Mouse (Mus musculus): ENCODE data around the gene Zscan2. TPM values are rescaled to one million over a fixed set of nuclear protein-coding genes. Genes with fewer than 3 reads are reported as not detected.

Gene Zscan2
- polyA plus RNA-seq, 1 experiment from 2014 or later, result 1.4 TPM

GRCm38 (mm10) chr7:80900944-80901501 lies 40.3 kb downstream of the Zscan2 start, which contains the start of gene Wdr73:
Wdr73 (minus strand) TSS chr7:80901269.
- Histone ChIP-seq H3K9me3 (replicated peaks; ENCODE audit: control insufficient read depth, low read length) (no peaks in the 10 kb centered on the region), H3K4me2 (ENCODE audit: low read depth, low read length) (peak within 1 kb of the TSS; percentile 59), H3K4me3 (replicated peaks; ENCODE audit: low read length) (peak within 1 kb of the TSS; percentile 66), H3K9ac (ENCODE audit: low read length) (peak within 1 kb of the TSS; percentile 76), H3K4me1 (ENCODE audit: control insufficient read depth, insufficient read depth, low read length) (peaks cover 10% of the 10 kb centered on the region), H3K27ac (ENCODE audit: low read length) (peak within 1 kb of the TSS; percentile 90), H3K27me3 (ENCODE audit: control insufficient read depth, insufficient read depth, low read length) (no peaks in the 10 kb centered on the region), H3K36me3 (ENCODE audit: control insufficient read depth, insufficient read depth, low read length) (0 out of 2 replicates have a peak, but pooled peaks cover 3% of the 10 kb centered on the region)
- peak; percentile 95 for ATAC-seq (ENCODE audit: insufficient read depth, low FRiP score)
- under 1% methylated on average over 36 of the region's 36 CpGs for WGBS

GRCm38 (mm10) chr7:80901541-80902274 lies 41.0 kb downstream of the Zscan2 start:
- peaks cover 10% of the 10 kb centered on the region for H3K4me1 ChIP-seq (ENCODE audit: control insufficient read depth, insufficient read depth, low read length)
- H3K4me3 ChIP-seq (replicated peaks; ENCODE audit: low read length), result peak overlapping the region; percentile 66
- H3K9me3 ChIP-seq (replicated peaks; ENCODE audit: control insufficient read depth, low read length), result no peaks in the 10 kb centered on the region
- H3K4me2 ChIP-seq (ENCODE audit: low read depth, low read length), result peak overlapping the region; percentile 59
- 24% methylated on average over 15 of the region's 15 CpGs for WGBS
- H3K9ac ChIP-seq (ENCODE audit: low read length), result peak overlapping the region; percentile 76
- ATAC-seq (ENCODE audit: insufficient read depth, low FRiP score), result no peak
- peak overlapping the region; percentile 90 for H3K27ac ChIP-seq (ENCODE audit: low read length)
- no peaks in the 10 kb centered on the region for H3K27me3 ChIP-seq (ENCODE audit: control insufficient read depth, insufficient read depth, low read length)
- no peaks in the 10 kb centered on the region for H3K36me3 ChIP-seq (ENCODE audit: control insufficient read depth, insufficient read depth, low read length)

GRCm38 (mm10) chr7:80903625-80904422 lies 43.1 kb downstream of the Zscan2 start:
- Histone ChIP-seq H3K27ac (ENCODE audit: low read length) (no peak overlapping the region), H3K4me2 (ENCODE audit: low read depth, low read length) (no peak overlapping the region)
- ATAC-seq (ENCODE audit: insufficient read depth, low FRiP score), result no peak

GRCm38 (mm10) chr7:80904921-80905515 lies 44.3 kb downstream of the Zscan2 start, which contains the start of gene Nmb:
Nmb (minus strand) TSS chr7:80905076.
- 2% methylated on average over 19 of the region's 19 CpGs for WGBS
- no peaks in the 10 kb centered on the region for H3K9me3 ChIP-seq (replicated peaks; ENCODE audit: control insufficient read depth, low read length)
- H3K27me3 ChIP-seq (ENCODE audit: control insufficient read depth, insufficient read depth, low read length), result no peaks in the 10 kb centered on the region
- peak within 1 kb of the TSS; percentile 52 for H3K4me3 ChIP-seq (replicated peaks; ENCODE audit: low read length)
- no peak within 1 kb of the TSS for H3K27ac ChIP-seq (ENCODE audit: low read length)
- H3K36me3 ChIP-seq (ENCODE audit: control insufficient read depth, insufficient read depth, low read length), result 0 out of 2 replicates have a peak, but pooled peaks cover 4% of the 10 kb centered on the region
- H3K4me1 ChIP-seq (ENCODE audit: control insufficient read depth, insufficient read depth, low read length), result peaks cover 10% of the 10 kb centered on the region
- H3K9ac ChIP-seq (ENCODE audit: low read length), result peak within 1 kb of the TSS; percentile 76
- peak; percentile 57; the same call in 1 of the 2 replicates for ATAC-seq (ENCODE audit: insufficient read depth, low FRiP score)
- H3K4me2 ChIP-seq (ENCODE audit: low read depth, low read length), result peak within 1 kb of the TSS; percentile 92

More at GRCm38 (mm10) chr7:80903625-80904422, 43.1 kb downstream of the Zscan2 start:
- Histone ChIP-seq H3K4me1 (ENCODE audit: control insufficient read depth, insufficient read depth, low read length) (peaks cover 10% of the 10 kb centered on the region), H3K36me3 (ENCODE audit: control insufficient read depth, insufficient read depth, low read length) (0 out of 2 replicates have a peak, but pooled peaks cover 1% of the 10 kb centered on the region), H3K9me3 (replicated peaks; ENCODE audit: control insufficient read depth, low read length) (no peaks in the 10 kb centered on the region), H3K27me3 (ENCODE audit: control insufficient read depth, insufficient read depth, low read length) (no peaks in the 10 kb centered on the region), H3K4me3 (replicated peaks; ENCODE audit: low read length) (no peak overlapping the region), H3K9ac (ENCODE audit: low read length) (no peak overlapping the region)
- WGBS, result 89% methylated on average over 11 of the region's 11 CpGs

- Histone ChIP-seq H3K36me3 (ENCODE audit: control insufficient read depth, insufficient read depth, low read length) (0 out of 2 replicates have a peak, but pooled peaks cover 4% of the 10 kb centered on the region), H3K27ac (ENCODE audit: low read length) (no peak overlapping the region), H3K9me3 (replicated peaks; ENCODE audit: control insufficient read depth, low read length) (no peaks in the 10 kb centered on the region), H3K27me3 (ENCODE audit: control insufficient read depth, insufficient read depth, low read length) (no peaks in the 10 kb centered on the region), H3K4me3 (replicated peaks; ENCODE audit: low read length) (no peak overlapping the region), H3K4me2 (ENCODE audit: low read depth, low read length) (no peak overlapping the region), H3K9ac (ENCODE audit: low read length) (no peak overlapping the region), H3K4me1 (ENCODE audit: control insufficient read depth, insufficient read depth, low read length) (no peaks in the 10 kb centered on the region)
- ATAC-seq (ENCODE audit: insufficient read depth, low FRiP score), result 0 out of 2 replicates have a peak, but pooled peaks have one; percentile 53
- 73% methylated on average over 7 of the region's 7 CpGs for WGBS
These were observed 50.3 kb downstream of the Zscan2 start for GRCm38 (mm10) chr7:80911053-80911452.

GRCm38 (mm10) chr7:80912496-80912895 lies 51.8 kb downstream of the Zscan2 start:
- no peak overlapping the region for H3K4me2 ChIP-seq (ENCODE audit: low read depth, low read length)
- no peak overlapping the region for H3K9ac ChIP-seq (ENCODE audit: low read length)
- 0 out of 2 replicates have a peak, but pooled peaks cover 4% of the 10 kb centered on the region for H3K36me3 ChIP-seq (ENCODE audit: control insufficient read depth, insufficient read depth, low read length)
- ATAC-seq (ENCODE audit: insufficient read depth, low FRiP score), result no peak
- H3K9me3 ChIP-seq (replicated peaks; ENCODE audit: control insufficient read depth, low read length), result no peaks in the 10 kb centered on the region
- no peaks in the 10 kb centered on the region for H3K27me3 ChIP-seq (ENCODE audit: control insufficient read depth, insufficient read depth, low read length)
- 76% methylated on average over 8 of the region's 8 CpGs for WGBS
- H3K4me1 ChIP-seq (ENCODE audit: control insufficient read depth, insufficient read depth, low read length), result no peaks in the 10 kb centered on the region
- no peak overlapping the region for H3K27ac ChIP-seq (ENCODE audit: low read length)
- H3K4me3 ChIP-seq (replicated peaks; ENCODE audit: low read length), result no peak overlapping the region

GRCm38 (mm10) chr7:80917916-80918465 lies 57.3 kb downstream of the Zscan2 start:
- H3K36me3 ChIP-seq (ENCODE audit: control insufficient read depth, insufficient read depth, low read length), result no peaks in the 10 kb centered on the region
- no peaks in the 10 kb centered on the region for H3K4me1 ChIP-seq (ENCODE audit: control insufficient read depth, insufficient read depth, low read length)
- H3K4me2 ChIP-seq (ENCODE audit: low read depth, low read length), result no peak overlapping the region
- no peak overlapping the region for H3K4me3 ChIP-seq (replicated peaks; ENCODE audit: low read length)
- H3K27ac ChIP-seq (ENCODE audit: low read length), result no peak overlapping the region
- no peaks in the 10 kb centered on the region for H3K27me3 ChIP-seq (ENCODE audit: control insufficient read depth, insufficient read depth, low read length)
- no peak for ATAC-seq (ENCODE audit: insufficient read depth, low FRiP score)
- H3K9me3 ChIP-seq (replicated peaks; ENCODE audit: control insufficient read depth, low read length), result no peaks in the 10 kb centered on the region
- H3K9ac ChIP-seq (ENCODE audit: low read length), result no peak overlapping the region
- 88% methylated on average over 4 of the region's 4 CpGs for WGBS

GRCm38 (mm10) chr7:80918982-80919646 lies 58.4 kb downstream of the Zscan2 start:
- no peak overlapping the region for H3K4me3 ChIP-seq (replicated peaks; ENCODE audit: low read length)
- 67% methylated on average over 8 of the region's 8 CpGs for WGBS
- no peaks in the 10 kb centered on the region for H3K27me3 ChIP-seq (ENCODE audit: control insufficient read depth, insufficient read depth, low read length)
- no peak overlapping the region for H3K9ac ChIP-seq (ENCODE audit: low read length)
- no peaks in the 10 kb centered on the region for H3K9me3 ChIP-seq (replicated peaks; ENCODE audit: control insufficient read depth, low read length)
- no peak for ATAC-seq (ENCODE audit: insufficient read depth, low FRiP score)
- H3K36me3 ChIP-seq (ENCODE audit: control insufficient read depth, insufficient read depth, low read length), result no peaks in the 10 kb centered on the region
- H3K4me1 ChIP-seq (ENCODE audit: control insufficient read depth, insufficient read depth, low read length), result no peaks in the 10 kb centered on the region
- 0 out of 2 replicates have a peak overlapping the region, but pooled peaks have one; percentile 2 for H3K27ac ChIP-seq (ENCODE audit: low read length)
- H3K4me2 ChIP-seq (ENCODE audit: low read depth, low read length), result no peak overlapping the region

Measured in stomach, embryonic 16.5 days (tissue).